Mouse (Mus musculus) layer of hippocampus, postnatal 14 days (tissue): ENCODE results near the gene Lgals4. TPM values are rescaled to one million over a fixed set of nuclear protein-coding genes. Genes with fewer than 3 reads are reported as not detected.

ENCODE experiments used
- DNase-seq, 2 experiments: peaks; one replicate each; pipeline ENCODE4 v3.0.0; 2021 to 2022; ENCODE audit warnings: low spot score in 2 of 2, mixed read lengths in 1 of 2
- total RNA-seq, 2 experiments: library from RNA; stranded (reverse); gene quantifications; 2 replicates each; pipeline ENCODE4 v1.2.3; 2021

Gene Lgals4
- total RNA-seq, 2 experiments from 2014 or later, result 3.9 to 4.2 TPM

GRCm38 (mm10) chr7:28808221-28808941 lies 25.3 kb upstream of the Lgals4 start, which contains the start of gene Hnrnpl:
Gene Hnrnpl, plus strand, starts transcription at chr7:28808541.
- peak in 1 of 2 experiments; percentile 67 for DNase-seq

DNA sequence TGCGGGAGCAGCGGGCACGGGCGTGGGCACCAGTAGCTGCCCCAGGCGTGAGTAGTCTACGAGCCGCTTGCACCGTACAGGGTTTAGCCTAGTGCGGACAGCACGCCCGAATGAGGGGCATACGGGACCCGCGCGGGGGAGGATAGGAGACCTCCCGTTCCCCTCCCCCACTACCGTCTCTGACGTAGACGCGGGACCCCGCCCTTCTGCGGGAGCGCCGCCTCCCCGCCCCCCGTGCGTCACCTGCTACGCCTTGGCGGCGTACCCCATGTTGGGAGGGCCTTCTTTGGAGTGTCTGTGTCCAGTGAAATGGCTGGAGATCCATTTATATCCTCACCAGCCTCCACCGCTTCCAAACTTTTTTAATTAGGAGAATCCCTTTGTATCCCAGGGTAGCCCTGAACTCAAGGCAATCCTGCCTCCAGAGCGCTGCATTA lies 24.7 kb upstream of the Lgals4 start:
- DNase-seq, result peak; percentile 93 to 96

- peak in 1 of 2 experiments; percentile 64 for DNase-seq
Observed at GRCm38 (mm10) chr7:28809401-28810089, 24.1 kb upstream of the Lgals4 start.

DNA sequence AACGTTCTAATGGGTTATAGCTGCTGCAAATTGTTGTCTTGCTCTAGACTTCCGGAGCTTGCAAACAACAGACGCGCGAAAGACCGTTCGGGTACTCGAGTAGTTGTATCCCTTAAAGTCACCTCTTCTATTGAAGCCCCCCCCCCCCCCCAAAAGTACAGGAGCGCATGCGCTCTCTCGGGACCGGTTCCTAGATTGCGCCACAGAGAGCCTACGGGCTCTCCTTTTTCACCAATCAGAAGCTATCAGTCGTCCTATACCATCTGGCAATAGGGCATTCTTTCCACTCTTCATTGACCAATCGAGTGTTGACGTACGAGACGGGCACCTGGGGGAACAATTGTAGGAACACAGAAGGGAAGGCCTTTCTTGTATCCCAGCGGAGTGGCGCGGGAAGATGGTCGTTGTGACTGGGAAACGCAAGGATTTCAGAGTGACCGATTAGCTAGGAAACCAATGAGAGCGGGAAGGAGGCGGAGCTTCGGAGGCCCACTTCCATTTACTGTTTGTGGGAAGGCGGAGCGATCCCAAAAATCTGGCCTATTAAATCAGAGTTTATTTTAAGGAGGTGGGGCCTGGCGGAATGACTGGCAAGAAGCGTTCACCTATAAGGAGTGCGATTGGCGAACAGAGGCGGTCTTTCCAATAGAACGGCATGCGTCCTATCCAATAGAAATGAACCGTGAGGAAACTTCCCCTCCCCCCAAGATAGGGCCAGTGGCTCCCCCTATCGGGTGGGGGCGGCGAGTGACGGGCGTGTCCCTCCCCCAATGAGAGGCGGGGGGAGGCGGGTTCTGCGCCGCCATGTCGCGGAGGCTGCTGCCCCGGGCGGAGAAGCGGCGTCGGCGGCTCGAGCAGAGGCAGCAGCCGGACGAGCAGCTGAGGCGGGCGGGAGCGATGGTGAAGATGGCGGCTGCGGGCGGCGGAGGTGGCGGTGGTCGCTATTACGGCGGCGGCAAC lies 23.3 kb upstream of the Lgals4 start:
- DNase-seq, result peak; percentile 99 to 100

DNA sequence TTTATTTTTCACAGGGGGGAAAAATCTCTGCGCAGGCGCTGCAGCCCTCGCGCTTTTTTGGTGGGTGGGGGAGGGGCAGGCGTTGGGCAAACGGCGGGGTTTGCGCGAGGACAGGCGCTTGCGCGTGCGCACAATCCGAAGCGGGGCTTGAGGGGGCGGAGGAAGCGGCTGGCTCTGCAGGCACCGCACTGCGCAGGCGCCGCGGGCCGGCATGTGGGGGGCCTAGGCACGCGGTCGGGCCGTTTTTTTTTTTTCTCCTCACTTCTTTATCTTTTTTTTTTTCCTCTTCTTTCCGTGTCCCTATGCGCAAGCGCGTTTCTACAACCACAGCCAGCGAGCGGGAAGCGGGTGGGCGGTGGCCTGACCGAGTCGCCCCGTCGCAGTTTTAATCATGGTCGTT lies 22.4 kb upstream of the Lgals4 start:
- peak; percentile 87 to 95 for DNase-seq

- no peak for DNase-seq
Observed at GRCm38 (mm10) chr7:28811640-28812275, 21.9 kb upstream of the Lgals4 start.

- DNase-seq, result no peak
Observed at GRCm38 (mm10) chr7:28812436-28812835, 21.2 kb upstream of the Lgals4 start.

GRCm38 (mm10) chr7:28812949-28813348 lies 20.7 kb upstream of the Lgals4 start:
- no peak for DNase-seq

- no peak for DNase-seq
Observed at GRCm38 (mm10) chr7:28814306-28815034, 19.2 kb upstream of the Lgals4 start.

GRCm38 (mm10) chr7:28815230-28815629 lies 18.4 kb upstream of the Lgals4 start:
- no peak for DNase-seq

GRCm38 (mm10) chr7:28816201-28816600 lies 17.5 kb upstream of the Lgals4 start:
- no peak for DNase-seq

DNA sequence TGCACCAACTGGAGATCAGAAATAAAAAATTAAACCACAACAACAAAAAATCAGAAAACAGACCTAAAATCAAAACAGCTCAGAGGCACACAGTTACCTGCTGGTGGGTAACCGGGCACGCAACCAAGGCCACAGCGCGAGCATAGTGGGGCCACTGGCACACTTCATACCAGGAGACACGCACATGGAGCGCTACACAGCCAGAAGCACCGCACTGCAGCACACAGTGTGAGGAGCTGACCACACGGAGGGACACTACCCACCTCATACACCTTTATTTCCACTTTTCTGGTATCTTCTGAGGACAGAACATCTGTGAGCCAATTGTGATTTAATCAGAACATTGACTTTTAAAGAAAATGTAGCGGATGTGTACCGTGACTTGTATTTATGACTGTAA lies 16.7 kb upstream of the Lgals4 start:
- no peak for DNase-seq

DNA sequence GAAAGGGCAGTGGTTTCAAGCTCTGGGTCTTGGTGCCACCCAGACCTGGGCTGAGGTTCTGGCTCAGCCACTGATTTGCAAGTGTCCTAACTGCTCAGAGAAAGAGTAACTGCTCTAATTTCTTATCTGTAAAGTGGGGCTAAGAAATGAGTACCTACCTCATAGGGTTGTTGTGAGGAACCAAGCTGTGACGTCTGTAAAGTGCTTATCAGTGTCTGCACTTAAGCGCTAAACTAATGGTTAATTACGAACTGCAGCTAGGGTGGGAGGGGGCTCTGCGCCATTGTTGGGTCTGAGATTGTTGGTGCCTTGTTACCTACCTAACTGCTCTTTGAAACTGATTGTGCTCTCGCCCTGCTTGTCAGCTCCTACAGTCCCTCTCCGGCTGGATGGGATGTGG lies 16.1 kb upstream of the Lgals4 start:
- DNase-seq, result no peak

DNA sequence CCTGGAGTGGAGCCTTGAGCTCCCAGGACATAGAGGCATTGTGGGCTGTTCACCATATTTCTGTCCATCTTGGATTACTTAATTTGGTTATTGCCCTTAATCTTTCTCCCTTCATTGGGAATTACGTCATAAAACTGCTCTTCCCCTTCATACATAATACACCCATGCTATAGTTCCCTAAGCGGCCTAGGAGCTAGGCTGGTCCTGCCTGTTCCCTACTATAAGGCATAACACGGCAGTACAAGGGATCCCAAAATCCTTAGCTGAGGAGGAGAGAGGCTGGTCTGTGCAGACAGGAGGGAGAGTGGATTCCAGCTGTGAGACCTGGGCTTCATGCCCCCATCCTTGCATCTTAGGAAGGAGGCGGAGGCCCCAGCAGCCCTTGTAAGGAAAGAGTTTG lies 15.7 kb upstream of the Lgals4 start:
- no peak for DNase-seq

DNA sequence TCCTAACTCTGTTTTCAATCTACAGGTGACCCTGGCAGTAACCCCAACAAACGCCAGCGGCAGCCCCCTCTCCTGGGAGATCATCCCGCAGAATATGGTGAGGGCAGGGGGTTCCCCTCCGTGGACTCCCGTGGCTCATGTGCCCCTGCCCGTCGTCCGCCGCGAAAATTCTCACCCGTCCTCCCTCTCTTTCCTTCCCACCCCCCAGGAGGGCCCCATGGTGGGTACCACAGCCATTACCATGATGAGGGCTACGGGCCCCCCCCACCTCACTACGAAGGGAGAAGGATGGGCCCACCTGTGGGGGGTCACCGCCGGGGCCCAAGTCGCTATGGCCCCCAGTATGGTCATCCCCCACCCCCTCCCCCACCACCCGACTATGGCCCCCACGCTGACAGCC lies 15.2 kb upstream of the Lgals4 start:
- DNase-seq, result no peak

DNA sequence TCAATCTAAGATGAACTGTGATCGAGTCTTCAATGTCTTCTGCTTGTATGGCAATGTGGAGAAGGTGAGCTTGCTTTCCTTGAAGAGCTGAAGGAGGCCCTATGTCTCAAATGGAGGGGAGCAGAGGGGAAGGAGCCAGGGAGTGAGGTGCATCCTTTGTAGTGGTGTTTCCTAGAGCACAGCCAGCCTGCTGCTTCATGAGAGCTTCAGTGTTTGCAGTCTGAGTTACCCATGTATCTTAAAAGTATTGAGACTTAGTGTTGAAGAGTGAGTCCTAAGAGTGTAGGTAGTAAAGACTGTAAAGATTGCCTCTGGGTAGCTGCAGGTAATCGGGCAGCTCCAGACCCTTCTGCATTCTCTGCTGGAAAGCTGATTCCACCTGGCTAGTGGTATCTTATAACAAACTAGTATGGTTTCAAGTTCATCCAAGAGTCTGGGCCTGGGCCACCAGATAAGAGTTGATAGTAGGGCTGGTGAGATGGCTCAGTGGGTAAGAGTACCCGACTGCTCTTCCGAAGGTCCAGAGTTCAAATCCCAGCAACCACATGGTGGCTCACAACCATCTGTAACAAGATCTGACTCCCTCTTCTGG lies 14.7 kb upstream of the Lgals4 start:
- DNase-seq, result no peak

DNA sequence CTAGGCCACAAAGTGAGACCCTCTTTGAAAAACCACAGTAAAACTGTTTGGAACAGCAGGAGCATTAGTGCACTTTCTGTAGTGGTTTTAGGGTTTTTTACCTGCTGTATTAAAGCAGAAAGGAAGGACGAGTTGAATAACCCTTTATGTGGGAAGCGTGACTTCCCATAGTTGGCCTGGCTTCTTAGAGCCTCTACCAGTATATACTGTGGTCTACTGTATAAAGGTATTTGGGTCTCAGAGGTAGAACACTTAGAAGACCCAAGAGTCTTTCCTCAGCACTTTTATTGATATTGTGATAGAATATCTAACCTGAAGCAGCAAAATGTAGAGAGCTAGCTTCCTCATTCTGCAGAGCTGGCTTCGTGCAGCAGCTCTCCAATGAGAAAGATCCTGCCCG lies 14.1 kb upstream of the Lgals4 start:
- DNase-seq, result no peak

DNA sequence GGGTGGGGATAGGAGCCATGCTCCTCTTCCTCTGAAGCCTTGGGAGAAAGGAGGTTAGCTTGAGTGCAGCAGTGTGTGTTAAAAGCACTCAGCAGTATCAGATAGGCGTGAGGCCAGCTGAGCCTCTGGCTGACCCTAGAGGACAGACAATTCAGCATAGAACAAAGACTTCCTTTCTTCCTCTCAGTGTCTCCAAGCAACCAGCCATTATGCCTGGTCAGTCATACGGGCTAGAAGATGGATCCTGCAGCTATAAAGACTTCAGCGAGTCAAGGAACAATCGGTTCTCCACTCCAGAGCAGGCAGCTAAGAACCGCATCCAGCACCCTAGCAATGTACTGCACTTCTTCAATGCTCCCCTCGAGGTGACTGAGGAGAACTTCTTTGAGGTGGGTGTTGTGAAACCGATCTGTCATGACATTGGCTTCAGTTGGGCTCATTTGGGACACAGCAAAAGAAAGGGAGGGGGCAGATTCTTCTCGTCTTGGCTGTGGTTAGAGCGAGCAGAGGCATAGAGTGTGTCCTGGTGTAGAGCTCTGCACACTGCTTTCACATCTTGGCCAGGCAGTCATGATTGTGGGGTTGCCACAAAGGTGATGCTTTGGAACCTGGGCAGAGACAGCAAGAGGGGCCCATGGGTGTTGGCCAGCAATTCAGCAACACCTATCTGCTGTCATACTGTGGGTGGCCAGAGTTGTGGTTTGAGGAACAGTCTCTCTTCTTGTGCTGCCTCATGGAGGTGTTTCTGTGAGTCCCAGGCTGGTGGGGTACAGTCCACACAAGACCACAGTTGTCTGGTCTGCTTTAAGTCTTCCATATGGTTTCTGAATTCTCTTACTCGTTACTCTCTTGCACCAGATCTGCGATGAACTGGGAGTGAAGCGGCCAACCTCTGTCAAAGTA lies 13.0 kb upstream of the Lgals4 start:
- no peak for DNase-seq
